Mouse (Mus musculus) adrenal gland, adult 2 months (tissue): ENCODE data around the gene Prom1. TPM values are rescaled to one million over a fixed set of nuclear protein-coding genes. Genes with fewer than 3 reads are reported as not detected.
A peak's percentile ranks its signal among the peaks of the same experiment; 100 is the strongest.

ENCODE experiments used
- DNase-seq: peaks from one replicate; pipeline ENCODE4 v3.0.0; 2021
- polyA plus RNA-seq: library from polyadenylated mRNA; depleted of rRNA; stranded (reverse); fragments of >200 nt; gene quantifications from 2 replicates; pipeline ENCODE4 v1.2.3, GENCODE M21; 2012
- total RNA-seq, 2 experiments: library from RNA; stranded (reverse); gene quantifications; 2 replicates each; pipeline ENCODE4 v1.2.3; 2021

Prom1 gene
- total and polyA plus RNA-seq, 3 experiments: 0.20 to 3.3 (median 1.6) TPM

GRCm38 (mm10) chr5:44081108-44081507 is 20.7 kb downstream of the Prom1 start:
- no peak for DNase-seq

DNA sequence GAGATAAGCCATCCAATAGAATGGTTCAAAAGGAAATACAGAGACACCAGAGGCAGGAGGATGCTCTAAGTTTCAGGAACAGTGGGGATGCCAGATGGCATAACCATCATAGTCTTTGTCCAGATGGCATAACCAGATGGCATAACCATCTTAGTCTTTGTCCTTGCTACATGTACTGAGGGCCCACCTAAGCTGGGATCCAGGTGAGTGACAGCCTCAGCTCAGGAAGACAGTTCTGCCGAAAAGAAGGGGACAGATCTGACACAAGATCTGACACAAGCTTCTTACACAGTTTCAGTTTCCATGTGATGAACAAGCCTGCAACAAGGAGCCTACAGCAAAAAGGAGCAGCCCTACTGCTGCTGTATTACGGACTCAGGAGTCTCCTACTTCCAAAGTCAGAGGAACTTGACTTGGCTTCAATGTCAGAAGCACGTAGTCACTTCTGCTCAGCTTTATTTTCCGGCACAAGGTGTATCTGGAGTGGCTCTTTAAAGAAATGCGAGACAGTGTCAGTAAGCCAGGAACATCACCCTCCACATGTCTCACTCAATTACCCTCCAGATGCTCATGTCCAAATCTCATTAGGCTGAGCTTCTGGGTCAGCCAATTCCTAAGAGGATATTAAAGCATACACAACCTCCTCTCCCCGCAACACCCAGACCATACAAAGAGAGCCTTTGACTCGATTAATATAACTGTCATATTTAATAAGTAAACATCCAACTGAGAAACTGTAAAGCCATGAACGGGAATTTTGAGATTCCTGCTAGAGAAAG is 21.4 kb downstream of the Prom1 start:
- no peak for DNase-seq

- no peak for DNase-seq
These were observed 26.4 kb downstream of the Prom1 start for GRCm38 (mm10) chr5:44075432-44075831.

GRCm38 (mm10) chr5:44073634-44074033 is 28.2 kb downstream of the Prom1 start:
- DNase-seq: no peak

DNA sequence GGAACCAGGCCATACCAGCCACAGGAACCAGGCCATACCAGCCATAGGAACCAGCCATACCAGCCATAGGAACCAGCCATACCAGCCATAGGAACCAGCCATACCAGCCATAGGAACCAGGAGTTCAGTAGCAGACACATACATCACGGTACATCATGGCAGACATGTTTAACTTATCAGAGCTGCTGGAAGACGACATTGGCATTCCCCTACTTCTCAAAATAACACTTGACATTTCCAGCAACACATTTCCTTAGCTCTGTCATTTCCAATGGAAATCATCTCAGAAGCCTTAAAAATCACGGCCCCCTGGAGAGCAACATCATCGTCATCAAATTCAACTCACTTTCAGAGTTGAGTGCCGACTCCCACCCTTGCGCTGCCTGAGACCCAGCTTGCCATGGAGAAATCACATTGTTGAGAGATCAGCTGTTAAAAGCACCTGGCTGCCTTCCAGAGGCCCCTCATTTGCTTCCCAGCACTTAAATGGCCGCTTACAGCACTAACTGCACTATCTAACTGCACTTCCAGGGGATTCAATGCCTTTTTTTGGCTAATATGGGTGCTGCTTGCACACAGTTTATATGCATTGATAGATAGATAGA is 31.2 kb downstream of the Prom1 start:
- DNase-seq: no peak

GRCm38 (mm10) chr5:44058258-44058657 is 43.6 kb downstream of the Prom1 start:
- no peak for DNase-seq

- DNase-seq: peak; percentile 5
These were observed 51.6 kb downstream of the Prom1 start for GRCm38 (mm10) chr5:44050213-44050612.

DNA sequence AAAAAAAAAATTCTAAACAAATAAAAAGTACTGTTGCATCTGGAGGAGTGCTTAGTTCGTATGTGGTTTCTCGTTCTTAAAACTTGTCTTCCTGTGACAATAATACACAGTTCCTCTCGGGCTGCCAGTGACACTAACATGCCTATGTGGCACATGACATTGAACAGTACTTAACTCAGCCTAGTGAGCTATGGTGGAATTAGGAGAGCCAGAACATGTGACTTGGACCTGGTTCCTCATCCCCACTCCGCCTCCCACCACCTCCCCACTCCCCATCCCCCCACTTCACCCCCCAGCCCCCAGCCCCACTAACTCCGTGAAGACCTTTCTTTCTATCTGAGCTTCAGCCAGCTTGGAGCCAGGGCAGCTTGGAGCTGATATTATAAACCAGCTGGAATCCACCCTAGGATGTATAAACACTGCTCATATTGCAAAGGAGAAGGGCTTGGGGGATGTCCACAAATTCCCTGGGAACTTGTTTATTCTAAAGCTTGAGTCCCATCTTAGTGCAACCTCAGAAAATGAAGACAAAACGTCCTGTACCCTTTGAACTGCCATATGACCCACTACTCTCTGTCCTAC is 52.3 kb downstream of the Prom1 start:
- no peak for DNase-seq

- DNase-seq: peak; percentile 3
These were observed 53.1 kb downstream of the Prom1 start for GRCm38 (mm10) chr5:44048568-44049363.

DNA sequence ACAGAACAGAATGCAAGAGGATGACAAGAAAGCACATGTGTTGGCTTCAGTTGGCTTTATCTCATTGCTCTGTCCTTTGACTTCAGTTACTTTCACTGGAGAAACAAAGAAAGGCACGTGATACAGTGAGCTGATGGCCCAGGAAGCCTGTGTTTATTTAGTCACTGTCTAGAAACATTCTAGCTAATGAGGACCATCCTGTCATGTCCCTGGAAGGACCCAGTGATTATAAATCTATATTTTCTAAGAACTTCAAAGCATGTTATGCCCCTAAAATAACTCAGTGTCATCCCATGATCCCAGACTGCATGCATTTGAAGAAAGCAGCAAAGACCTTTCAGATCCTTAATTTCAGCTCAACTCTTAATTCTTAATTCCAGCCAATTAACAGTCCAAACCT is 60.1 kb downstream of the Prom1 start:
- no peak for DNase-seq

GRCm38 (mm10) chr5:44041056-44041455 is 60.8 kb downstream of the Prom1 start:
- no peak for DNase-seq

DNA sequence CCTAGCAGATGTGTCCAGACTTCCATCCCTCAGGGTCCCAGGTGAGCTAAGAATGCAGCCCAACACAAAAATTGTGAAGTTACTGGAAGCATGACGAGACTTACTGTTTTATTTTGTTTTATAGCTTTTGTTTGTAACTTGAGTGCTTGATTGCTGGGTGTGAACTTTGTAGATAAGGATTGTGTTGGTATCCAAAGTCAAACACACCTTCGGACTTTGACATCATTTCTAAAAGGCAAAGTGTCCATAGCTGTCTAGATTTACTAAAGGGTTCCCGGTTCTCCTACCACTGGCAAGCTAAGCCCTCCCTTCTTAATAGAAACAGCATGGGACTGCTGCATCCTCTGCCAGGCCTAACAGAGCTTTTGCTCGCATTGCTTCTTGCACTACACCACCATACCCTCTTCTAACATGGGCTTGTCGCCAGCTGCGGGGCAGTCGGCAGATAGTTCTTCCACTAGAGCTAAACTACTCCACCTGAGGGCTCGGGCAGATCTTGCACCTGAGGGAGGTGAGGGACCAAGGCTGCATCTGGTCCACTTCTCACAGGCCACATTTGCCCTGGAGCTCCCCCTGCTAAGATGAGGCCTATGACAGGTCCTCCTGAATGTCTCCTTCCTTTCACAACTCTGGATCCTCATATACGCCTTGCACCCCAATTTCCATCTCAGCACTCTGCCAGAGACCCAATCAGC is 103.4 kb downstream of the Prom1 start:
- DNase-seq: no peak

GRCm38 (mm10) chr5:43997626-43998025 is 104.2 kb downstream of the Prom1 start:
- DNase-seq: no peak

DNA sequence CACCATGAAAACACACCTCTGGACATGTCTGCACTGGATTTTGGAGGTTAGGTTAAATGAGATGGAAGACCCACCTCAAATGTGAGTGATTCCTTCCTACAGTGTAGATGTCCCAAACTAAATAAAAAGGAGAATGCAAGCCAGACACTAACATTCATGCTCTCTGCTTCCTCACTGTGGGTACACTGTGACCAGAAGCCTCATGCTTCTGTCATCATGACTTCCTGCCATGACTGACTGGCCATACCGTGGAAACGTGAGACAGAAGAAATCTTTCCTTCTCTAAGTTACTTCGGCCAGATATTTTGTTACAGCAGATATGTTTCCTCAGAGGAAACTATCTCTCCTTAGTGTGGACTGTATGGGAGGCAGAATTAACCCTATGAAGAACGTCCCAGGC is 105.7 kb downstream of the Prom1 start:
- no peak for DNase-seq

DNA sequence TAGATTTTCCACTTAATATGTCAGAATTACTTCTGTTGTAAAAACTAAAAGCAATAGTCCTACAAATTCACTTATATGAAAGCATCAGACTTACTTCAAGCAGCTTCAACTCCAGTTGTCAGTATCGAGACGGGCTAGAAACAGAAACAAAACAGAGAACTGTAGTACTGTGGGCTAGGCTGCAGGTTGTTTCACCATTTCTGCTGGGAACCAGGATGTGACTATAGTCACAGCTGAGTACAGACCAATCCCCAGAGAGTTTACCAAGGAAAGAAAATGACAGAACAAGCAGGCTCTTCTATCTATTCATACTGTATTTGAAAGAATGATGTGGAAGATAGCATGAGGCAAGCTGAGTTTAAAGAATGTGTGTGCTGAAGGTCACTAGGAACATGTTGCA is 106.9 kb downstream of the Prom1 start:
- no peak for DNase-seq

- peak; percentile 64 for DNase-seq
These were observed 111.5 kb downstream of the Prom1 start for GRCm38 (mm10) chr5:43990316-43990715.

DNA sequence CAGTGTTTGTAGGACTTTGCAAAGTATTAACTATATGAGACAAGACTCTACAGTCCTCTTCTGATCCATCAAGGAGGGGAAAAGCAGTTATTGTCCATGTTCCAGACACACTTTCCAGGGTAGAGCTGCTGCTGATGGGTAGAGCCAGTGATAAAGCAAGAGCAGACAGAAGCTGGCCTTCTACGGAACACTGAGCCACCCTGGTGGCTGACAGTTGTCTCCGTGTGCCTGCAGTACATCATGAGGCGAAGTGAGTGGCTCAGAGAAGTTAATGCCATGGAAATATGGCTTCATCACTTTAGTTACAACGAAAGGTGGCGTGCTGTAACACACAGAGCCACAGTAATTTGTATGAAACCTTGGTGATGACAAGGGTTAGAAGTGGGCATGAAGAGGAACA is 112.8 kb downstream of the Prom1 start:
- no peak for DNase-seq

DNA sequence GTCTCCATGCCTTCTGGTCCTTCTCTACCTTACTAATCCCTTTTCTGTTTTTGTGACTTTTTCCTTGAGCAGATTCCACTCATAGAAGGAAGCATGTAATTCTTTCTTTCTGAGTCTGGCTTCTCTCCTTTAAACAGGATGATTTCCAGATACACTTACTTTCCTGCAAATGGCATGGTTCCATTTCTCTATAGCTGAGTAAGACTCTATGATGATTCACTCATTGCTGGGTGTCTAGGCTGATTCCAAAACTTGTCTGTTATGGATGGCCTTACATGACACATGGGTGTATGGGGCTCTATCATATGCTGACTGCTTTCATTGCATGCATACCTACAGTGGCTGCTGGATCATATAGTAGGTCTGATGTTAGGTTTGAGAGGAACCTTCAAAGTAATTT is 115.6 kb downstream of the Prom1 start:
- no peak for DNase-seq

DNA sequence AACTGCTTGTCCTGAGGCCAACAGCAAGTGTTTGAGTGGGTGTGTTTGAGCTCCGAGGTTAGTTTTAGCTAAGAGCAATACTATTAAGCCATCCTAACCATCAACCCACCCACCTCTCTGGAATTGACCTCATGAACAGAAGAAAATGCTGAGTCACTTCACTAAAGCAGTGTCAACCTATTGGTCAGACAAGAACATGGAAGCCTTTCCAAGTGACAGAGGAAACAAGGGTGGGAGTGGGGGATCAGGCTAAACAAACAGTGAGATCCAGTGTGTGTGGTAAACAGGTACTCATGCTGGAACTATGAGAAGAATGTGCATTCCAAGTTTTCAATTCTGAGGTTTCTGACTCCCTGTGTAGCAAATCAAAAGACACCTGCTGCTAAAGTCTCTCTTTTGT is 118.9 kb downstream of the Prom1 start:
- DNase-seq: no peak

DNA sequence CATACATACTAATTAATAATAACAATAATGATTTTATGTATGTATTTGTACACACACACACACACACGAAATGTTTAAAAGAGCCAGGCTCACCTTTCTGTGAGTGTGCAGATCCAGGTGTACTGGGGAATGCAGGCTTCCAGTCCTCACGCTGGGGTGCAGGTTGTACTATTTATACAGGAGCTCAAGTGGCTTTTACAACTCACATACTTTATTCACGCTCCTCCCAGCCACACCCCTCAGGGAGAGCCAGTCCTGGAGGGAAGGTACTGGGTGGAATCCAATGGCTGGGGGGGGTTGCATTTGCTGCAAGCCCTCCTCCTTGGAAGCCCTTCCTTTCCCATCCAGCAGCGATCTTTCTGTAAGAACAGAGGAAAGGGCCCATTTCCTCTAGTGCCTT is 120.2 kb downstream of the Prom1 start, which contains the start of gene Fgfbp1:
Gene Fgfbp1 (minus strand): TSS at position 160 of the 400 bp plus-strand sequence.
- no peak for DNase-seq

- no peak for DNase-seq
These were observed 121.4 kb downstream of the Prom1 start for GRCm38 (mm10) chr5:43980397-43980796.
